Comparison of ENCODE assay signal across 26 mouse cellular contexts in the genomic region with DNA sequence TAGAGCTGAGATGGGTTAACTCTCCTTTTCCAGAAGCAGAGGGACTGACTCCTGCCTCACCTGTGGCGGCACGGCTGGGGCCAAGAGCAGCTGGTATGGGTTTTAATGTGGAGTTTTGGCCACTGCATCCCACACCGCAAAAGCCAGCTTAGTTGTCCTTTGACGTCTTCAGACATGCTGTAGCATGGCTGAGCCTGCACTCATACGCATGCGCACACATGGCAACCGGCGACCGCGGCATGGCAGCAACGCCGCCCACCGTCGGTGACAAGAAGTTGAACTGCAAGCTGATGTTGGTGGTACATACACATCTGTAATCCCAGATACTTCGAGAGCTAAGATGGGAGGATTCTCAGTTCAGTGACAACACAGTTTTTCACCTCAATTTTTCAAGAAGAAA. TPM values are rescaled to one million over a fixed set of nuclear protein-coding genes. Genes with fewer than 3 reads are reported as not detected.
"Had no signal": no experiment of that assay in that cellular context is flagged by ENCODE, and none has a peak within 500 bp of the region (broad histone marks: within the 10 kb centered on the region; RNA-seq: fewer than 3 reads in every experiment).

No protein-coding gene starts in this region.

- H3K36me3 ChIP-seq: limb, embryonic 10.5 days; limb, embryonic 13.5 days; liver, embryonic 13.5 days; stomach, embryonic 15.5 days had no signal

- H3K27ac ChIP-seq: limb, embryonic 10.5 days; limb, embryonic 13.5 days; liver, embryonic 13.5 days; macrophage; stomach, embryonic 15.5 days had no signal

- H3K27me3 ChIP-seq: limb, embryonic 13.5 days; liver, embryonic 13.5 days; stomach, embryonic 15.5 days had no signal

- DNase-seq: kidney, adult 18-20 months; kidney, adult 9 months; kidney, postnatal 14 days; layer of hippocampus, adult 9-11 months; liver; liver, embryonic 13.5 days; liver, postnatal 0 days; lung, embryonic 14.5 days; midbrain, embryonic 14.5 days; thymus, postnatal 36 days had no signal

- H3K4me1 ChIP-seq: limb, embryonic 10.5 days; limb, embryonic 13.5 days; stomach, embryonic 15.5 days had no signal

- H3K4me3 ChIP-seq: limb, embryonic 10.5 days; limb, embryonic 13.5 days; liver, embryonic 13.5 days; stomach, embryonic 15.5 days had no signal

RNA-seq across cellular contexts. Expression of gene Prss54, which starts 25.2 kb away (rescaled TPM):
- total RNA-seq: layer of hippocampus, adult 18-20 months; layer of hippocampus, postnatal 25 days; left cerebral cortex, adult 18-20 months; left cerebral cortex, postnatal 25 days; megakaryocyte-erythroid progenitor cell, adult 5-6 weeks; midbrain, postnatal 0 days had no signal
- polyA plus RNA-seq: kidney, embryonic 16.5 days; limb, embryonic 10.5 days; limb, embryonic 13.5 days; liver, embryonic 13.5 days; liver, postnatal 0 days; lung, embryonic 14.5 days; lung, postnatal 0 days; macrophage; midbrain, embryonic 11.5 days; midbrain, embryonic 14.5 days; midbrain, postnatal 0 days; neural tube, embryonic 11.5 days; neural tube, embryonic 14.5 days; stomach, embryonic 15.5 days; thymus, postnatal 0 days had no signal
